Mouse (Mus musculus) small intestine, adult 2 months (tissue): ENCODE data around the gene Wnt3.

Source experiments
- CTCF ChIP-seq: fragments of 200-500 bp; IDR thresholded peaks from 2 replicates; pipeline ENCODE4 v1.5.1; 2012; ENCODE audit warnings: low read depth, mild to moderate bottlenecking, control low read depth, inconsistent platforms, low read length, moderate library complexity, mixed read lengths; ENCODE audit not compliant: insufficient replicate concordance, insufficient read length; ENCODE audit errors: extremely low read depth
- POLR2A ChIP-seq: fragments of 200-500 bp; IDR thresholded peaks from 2 replicates; pipeline ENCODE4 v1.6.1; 2012; ENCODE audit warnings: low read depth, mild to moderate bottlenecking, control low read depth, inconsistent platforms, low read length, moderate library complexity

DNA sequence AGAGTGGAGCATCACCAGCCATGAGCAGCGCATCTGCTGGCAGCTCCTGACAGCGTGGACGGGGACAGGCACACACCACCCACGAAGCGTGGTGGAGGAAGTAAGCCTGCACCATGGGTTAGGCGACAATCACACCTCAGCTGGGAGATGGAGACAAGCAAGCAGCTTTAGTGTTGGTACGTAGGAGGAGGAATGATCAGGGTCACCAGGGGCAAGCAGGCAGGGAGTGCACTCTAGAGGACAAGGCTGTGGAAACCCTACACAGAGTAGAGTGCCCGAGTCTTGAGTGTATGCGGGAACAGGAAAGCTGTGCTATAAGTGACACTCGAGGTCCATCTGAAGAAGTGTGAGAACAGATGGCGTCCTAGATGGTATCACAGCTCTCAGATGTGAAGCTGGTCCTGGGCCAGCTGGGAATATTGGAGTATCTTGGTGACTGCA lies 49.6 kb upstream of the Wnt3 start:
- TF ChIP-seq CTCF (no peak), POLR2A (no peak)
